Mouse (Mus musculus): ENCODE measurements around the gene Mab21l2. TPM values are rescaled to one million over a fixed set of nuclear protein-coding genes. Genes with fewer than 3 reads are reported as not detected.
A peak's percentile ranks its signal among the peaks of the same experiment; 100 is the strongest.

Gene Mab21l2
- polyA plus RNA-seq, 1 experiment from 2014 or later = 0.28 TPM

- no peak overlapping the region for H3K9ac ChIP-seq (replicated peaks)
Measured at GRCm38 (mm10) chr3:86550301-86551010, 2.0 kb upstream of the Mab21l2 start.

GRCm38 (mm10) chr3:86547251-86547791 is 1.1 kb downstream of the Mab21l2 start:
- Histone ChIP-seq H3K27me3 (ENCODE audit: insufficient read depth, low read length) (peaks cover 44% of the 10 kb centered on the region), H3K4me3 (ENCODE audit: low read depth, low read length) (peak overlapping the region; percentile 43), H3K36me3 (replicated peaks; ENCODE audit: insufficient read depth, low read length) (no peaks in the 10 kb centered on the region), H3K4me2 (ENCODE audit: low read depth, low read length) (peak overlapping the region; percentile 68), H3K9ac (replicated peaks) (peak overlapping the region; percentile 18; the same call in 1 of the 2 replicates), H3K27ac (ENCODE audit: low read depth) (no peak overlapping the region), H3K4me1 (ENCODE audit: insufficient read depth) (peaks cover 3% of the 10 kb centered on the region; the same call in 1 of the 2 replicates), H3K9me3 (ENCODE audit: low read length) (no peaks in the 10 kb centered on the region)
- ATAC-seq (peak; percentile 61), DNase-seq (no peak)
- no peak for TF ChIP-seq EP300 (IDR thresholded peaks at IDR 0.05; ENCODE audit: low read depth)
- TF ChIP-seq CTCF (IDR thresholded peaks at IDR 0.05; ENCODE audit: low read depth) = no peak
- under 1% methylated on average over 42 of the region's 42 CpGs for WGBS (ENCODE audit: insufficient replicate concordance)

More at GRCm38 (mm10) chr3:86550301-86551010, 2.0 kb upstream of the Mab21l2 start:
- 24% methylated on average over 22 of the region's 22 CpGs for WGBS (ENCODE audit: insufficient replicate concordance)
- ATAC-seq = no peak
- no peak for DNase-seq
- Histone ChIP-seq H3K27ac (ENCODE audit: low read depth) (no peak overlapping the region), H3K4me2 (ENCODE audit: low read depth, low read length) (no peak overlapping the region), H3K4me1 (ENCODE audit: insufficient read depth) (peaks cover 3% of the 10 kb centered on the region; the same call in 1 of the 2 replicates), H3K36me3 (replicated peaks; ENCODE audit: insufficient read depth, low read length) (no peaks in the 10 kb centered on the region), H3K27me3 (ENCODE audit: insufficient read depth, low read length) (peaks cover 42% of the 10 kb centered on the region), H3K4me3 (ENCODE audit: low read depth, low read length) (no peak overlapping the region), H3K9me3 (ENCODE audit: low read length) (no peaks in the 10 kb centered on the region)
- TF ChIP-seq EP300 (IDR thresholded peaks at IDR 0.05; ENCODE audit: low read depth) (no peak), CTCF (IDR thresholded peaks at IDR 0.05; ENCODE audit: low read depth) (no peak)

GRCm38 (mm10) chr3:86546471-86547250 is 1.8 kb downstream of the Mab21l2 start:
- H3K9me3 ChIP-seq (ENCODE audit: low read length) = no peaks in the 10 kb centered on the region
- DNase-seq = peak; percentile 66
- no peak overlapping the region for H3K27ac ChIP-seq (ENCODE audit: low read depth)
- TF ChIP-seq CTCF (IDR thresholded peaks at IDR 0.05; ENCODE audit: low read depth) = no peak
- no peak for TF ChIP-seq EP300 (IDR thresholded peaks at IDR 0.05; ENCODE audit: low read depth)
- peak overlapping the region; percentile 43 for H3K4me3 ChIP-seq (ENCODE audit: low read depth, low read length)
- under 1% methylated on average over 45 of the region's 45 CpGs for WGBS (ENCODE audit: insufficient replicate concordance)
- peaks cover 3% of the 10 kb centered on the region; the same call in 1 of the 2 replicates for H3K4me1 ChIP-seq (ENCODE audit: insufficient read depth)
- peaks cover 44% of the 10 kb centered on the region for H3K27me3 ChIP-seq (ENCODE audit: insufficient read depth, low read length)
- ATAC-seq = peak; percentile 84
- H3K36me3 ChIP-seq (replicated peaks; ENCODE audit: insufficient read depth, low read length) = no peaks in the 10 kb centered on the region
- H3K4me2 ChIP-seq (ENCODE audit: low read depth, low read length) = peak overlapping the region; percentile 68
- H3K9ac ChIP-seq (replicated peaks) = peak overlapping the region; percentile 18

- TF ChIP-seq EP300 (IDR thresholded peaks at IDR 0.05; ENCODE audit: low read depth) = no peak
- no peak for TF ChIP-seq CTCF (IDR thresholded peaks at IDR 0.05; ENCODE audit: low read depth)
- Histone ChIP-seq H3K4me1 (ENCODE audit: insufficient read depth) (peaks cover 3% of the 10 kb centered on the region; the same call in 1 of the 2 replicates), H3K36me3 (replicated peaks; ENCODE audit: insufficient read depth, low read length) (no peaks in the 10 kb centered on the region), H3K9me3 (ENCODE audit: low read length) (no peaks in the 10 kb centered on the region), H3K4me3 (ENCODE audit: low read depth, low read length) (peak overlapping the region; percentile 43), H3K27ac (ENCODE audit: low read depth) (no peak overlapping the region), H3K4me2 (ENCODE audit: low read depth, low read length) (peak overlapping the region; percentile 68), H3K9ac (replicated peaks) (no peak overlapping the region), H3K27me3 (ENCODE audit: insufficient read depth, low read length) (peaks cover 38% of the 10 kb centered on the region)
- WGBS (ENCODE audit: insufficient replicate concordance) = 30% methylated on average over 5 of the region's 5 CpGs
- DNase-seq = no peak
- no peak for ATAC-seq
Measured at GRCm38 (mm10) chr3:86545945-86546344, 2.5 kb downstream of the Mab21l2 start.

- 78% methylated on average over 3 of the region's 3 CpGs for WGBS (ENCODE audit: insufficient replicate concordance)
- H3K9me3 ChIP-seq (ENCODE audit: low read length) = no peaks in the 10 kb centered on the region
- no peak overlapping the region for H3K27ac ChIP-seq (ENCODE audit: low read depth)
- TF ChIP-seq EP300 (IDR thresholded peaks at IDR 0.05; ENCODE audit: low read depth) (no peak), CTCF (IDR thresholded peaks at IDR 0.05; ENCODE audit: low read depth) (no peak)
- H3K4me3 ChIP-seq (ENCODE audit: low read depth, low read length) = no peak overlapping the region
- peaks cover 3% of the 10 kb centered on the region; the same call in 1 of the 2 replicates for H3K4me1 ChIP-seq (ENCODE audit: insufficient read depth)
- H3K4me2 ChIP-seq (ENCODE audit: low read depth, low read length) = no peak overlapping the region
- no peak overlapping the region for H3K9ac ChIP-seq (replicated peaks)
- no peak for ATAC-seq
- no peak for DNase-seq
- H3K36me3 ChIP-seq (replicated peaks; ENCODE audit: insufficient read depth, low read length) = no peaks in the 10 kb centered on the region
- peaks cover 29% of the 10 kb centered on the region for H3K27me3 ChIP-seq (ENCODE audit: insufficient read depth, low read length)
Measured at GRCm38 (mm10) chr3:86544785-86545184, 3.6 kb downstream of the Mab21l2 start.

Data from liver, postnatal 0 days (tissue).